Mouse (Mus musculus) lung, adult 2 months (tissue): ENCODE results near the gene Crip1.
A peak's percentile ranks its signal among the peaks of the same experiment; 100 is the strongest.

Experiments
- CTCF ChIP-seq: fragments of 200-500 bp; IDR thresholded peaks from 2 replicates; pipeline ENCODE4 v1.5.1; 2011; ENCODE audit warnings: mild to moderate bottlenecking, low read length, control low read depth; ENCODE audit not compliant: insufficient read depth
- POLR2A ChIP-seq: fragments of 200-500 bp; IDR thresholded peaks from 2 replicates; pipeline ENCODE4 v1.6.1; 2011; ENCODE audit warnings: low read depth, mild to moderate bottlenecking, control low read depth, low read length, borderline replicate concordance; ENCODE audit errors: extremely low read depth

GRCm38 (mm10) chr12:113145591-113145990 lies 525 bp upstream of the Crip1 start:
- 0 out of 2 replicates have a peak, but pooled peaks have one; percentile 0 for TF ChIP-seq CTCF
- no peak for TF ChIP-seq POLR2A
